Mouse (Mus musculus) yolk sac, embryonic 10.5 days (tissue): Measurements from ENCODE around the gene Thg1l.

Experiments
- DNase-seq: peaks from one replicate; pipeline ENCODE4 v3.0.0-alpha.2; 2017; ENCODE audit warnings: low spot score

Thg1l gene

DNA sequence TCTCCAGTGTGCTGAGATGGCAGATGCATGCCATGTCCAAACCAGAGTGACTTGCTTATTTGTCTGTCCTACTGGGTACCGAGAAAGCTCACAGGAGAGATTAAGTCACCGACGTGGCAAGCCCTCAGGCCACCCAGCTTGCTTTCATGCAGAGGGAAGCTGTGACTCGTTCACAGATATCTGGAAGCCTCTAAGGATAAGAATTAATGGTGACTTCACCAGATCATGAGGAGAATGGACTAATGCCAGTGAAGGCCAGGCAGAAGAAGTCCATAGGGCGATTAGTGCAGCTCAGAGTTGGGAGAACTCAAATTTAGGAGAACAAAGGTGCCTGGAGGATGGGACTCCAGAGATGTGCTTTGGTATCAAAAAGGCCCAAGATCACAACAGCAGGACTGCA is 27.8 kb downstream of the Thg1l start:
- no peak for DNase-seq

DNA sequence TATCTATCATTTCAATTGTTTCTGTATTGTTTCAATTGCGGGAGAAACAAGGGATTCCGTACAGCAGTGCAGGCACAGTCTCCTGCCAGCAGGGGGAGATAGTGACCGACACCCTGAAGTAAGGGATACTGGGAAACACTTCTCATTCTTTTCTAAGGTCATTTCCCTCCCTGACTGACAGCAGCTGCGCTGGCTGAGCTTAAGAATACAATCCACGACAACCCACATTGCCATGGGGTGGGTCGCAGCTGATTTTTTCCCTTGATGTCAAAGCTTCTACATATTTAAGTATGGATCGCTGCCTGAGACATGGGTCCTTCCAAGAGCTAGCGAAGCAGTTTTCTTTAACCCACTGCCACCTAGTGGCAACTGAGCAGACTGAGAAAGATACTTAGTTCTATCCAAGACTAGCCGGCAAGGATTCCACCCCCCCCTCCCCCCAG is 28.6 kb downstream of the Thg1l start:
- peak; percentile 81 for DNase-seq

DNA sequence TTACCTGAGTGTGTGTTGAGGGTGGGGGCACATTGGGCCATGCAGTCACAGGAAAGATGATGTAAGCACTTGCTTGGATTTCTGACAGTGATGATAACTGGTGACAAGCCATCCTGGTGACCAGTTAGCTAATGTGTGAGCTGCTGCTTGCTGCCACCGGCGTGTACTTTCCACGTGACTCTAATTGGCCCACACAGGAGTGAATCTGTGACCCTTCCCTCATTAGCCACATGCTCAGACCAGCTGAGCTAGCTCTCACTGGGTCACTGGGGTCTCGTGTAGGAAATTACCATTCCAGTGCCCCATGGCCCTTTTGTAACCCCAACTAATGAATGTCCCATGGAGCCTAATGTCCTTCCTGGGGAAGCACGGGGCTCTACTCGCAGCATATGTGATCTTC is 29.9 kb downstream of the Thg1l start:
- DNase-seq, result no peak

DNA sequence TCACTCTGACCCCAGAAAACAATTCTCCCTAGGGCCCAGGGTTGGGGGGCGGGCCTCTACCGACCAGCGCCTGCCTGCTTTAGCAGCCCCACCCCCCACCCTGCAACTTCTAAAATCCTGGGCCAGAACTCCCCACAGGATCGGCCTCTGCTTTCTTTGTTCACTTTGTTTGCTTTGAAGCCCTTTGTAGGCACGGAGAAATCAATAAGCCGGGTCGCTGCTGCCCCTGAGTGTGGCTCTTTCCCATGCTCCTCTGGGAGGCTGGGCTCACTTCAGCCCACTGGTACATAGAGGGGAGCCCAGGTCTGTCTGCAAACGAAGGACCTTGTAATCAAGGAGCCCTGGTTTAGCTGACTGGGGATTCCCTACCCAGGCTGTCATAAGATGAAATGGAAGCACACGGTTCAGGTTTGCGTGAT is 33.8 kb downstream of the Thg1l start:
- no peak for DNase-seq

DNA sequence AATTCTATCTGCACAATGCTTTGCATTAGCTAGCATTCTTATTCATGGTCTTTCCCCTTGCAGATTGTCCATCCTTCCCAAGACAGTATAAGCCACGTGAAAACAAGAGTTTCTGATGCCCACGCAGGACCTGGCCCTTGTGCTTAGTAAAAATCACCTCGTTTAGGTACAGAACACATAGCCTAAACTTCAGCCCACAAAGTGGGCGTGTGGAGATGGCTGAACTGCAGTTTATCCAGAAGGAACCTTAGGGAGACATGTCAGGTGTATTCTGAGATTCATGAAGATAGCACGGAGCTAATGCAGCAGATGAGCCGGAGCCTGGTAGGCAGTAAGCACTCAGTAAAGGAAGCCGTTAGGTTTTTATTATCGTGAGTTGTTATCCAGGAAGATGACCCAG is 34.3 kb downstream of the Thg1l start:
- DNase-seq, result no peak

DNA sequence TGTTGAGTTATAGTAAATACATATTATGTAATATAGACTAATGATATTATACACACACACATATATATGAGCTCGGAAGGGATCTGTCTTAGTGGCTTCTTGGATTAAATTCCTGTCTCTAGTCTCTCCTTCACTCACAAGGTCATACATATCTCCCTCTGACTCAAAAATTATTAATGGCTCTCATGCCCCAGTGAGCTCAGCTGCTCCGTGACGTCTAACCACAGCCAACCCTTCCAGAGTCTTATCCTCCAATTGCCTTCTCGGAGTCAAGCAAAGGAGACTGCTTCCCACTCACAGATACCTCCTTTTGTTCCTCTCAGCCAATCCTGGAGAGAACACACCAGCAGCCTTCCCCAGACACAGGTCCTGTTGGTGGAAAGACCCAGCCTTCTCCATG is 36.5 kb downstream of the Thg1l start:
- DNase-seq, result no peak

DNA sequence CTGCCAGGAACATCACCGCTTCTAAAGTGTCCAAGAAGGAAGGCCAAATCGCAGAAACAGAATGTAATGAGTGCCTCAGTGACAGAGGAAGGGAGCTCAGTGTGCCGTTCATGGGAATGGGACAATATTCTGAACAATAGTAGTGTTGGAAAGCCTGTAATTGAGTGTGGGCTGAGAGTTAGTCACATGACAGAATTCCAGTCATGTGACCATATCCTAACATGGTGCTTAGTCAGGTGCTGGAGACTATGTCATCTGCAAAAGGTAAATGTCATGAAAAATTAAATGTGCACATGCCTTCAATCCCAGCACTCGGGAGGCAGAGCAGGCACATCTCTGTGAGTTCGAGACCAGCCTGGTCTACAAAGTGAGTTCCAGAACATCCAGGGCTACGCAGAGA is 37.3 kb downstream of the Thg1l start:
- DNase-seq, result no peak

DNA sequence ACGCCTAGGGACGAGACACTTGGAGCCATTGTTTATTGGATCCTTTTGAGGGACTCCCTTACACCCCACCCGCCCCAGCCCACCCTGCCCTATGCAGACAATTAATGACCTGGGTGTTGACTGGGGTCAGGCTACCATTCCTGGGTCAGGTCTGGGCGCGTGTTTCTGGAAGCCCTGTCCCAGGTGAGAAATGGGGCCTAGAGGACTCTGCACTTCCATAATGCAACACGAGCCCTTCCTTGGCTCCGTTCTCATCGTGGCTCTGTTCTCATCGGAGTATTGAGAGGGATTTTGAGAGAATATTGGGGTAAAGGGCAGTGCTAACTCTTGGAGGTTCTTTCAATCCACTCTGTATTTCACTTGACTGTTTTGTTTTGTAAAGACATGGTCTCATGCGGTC is 39.1 kb downstream of the Thg1l start:
- DNase-seq, result no peak

DNA sequence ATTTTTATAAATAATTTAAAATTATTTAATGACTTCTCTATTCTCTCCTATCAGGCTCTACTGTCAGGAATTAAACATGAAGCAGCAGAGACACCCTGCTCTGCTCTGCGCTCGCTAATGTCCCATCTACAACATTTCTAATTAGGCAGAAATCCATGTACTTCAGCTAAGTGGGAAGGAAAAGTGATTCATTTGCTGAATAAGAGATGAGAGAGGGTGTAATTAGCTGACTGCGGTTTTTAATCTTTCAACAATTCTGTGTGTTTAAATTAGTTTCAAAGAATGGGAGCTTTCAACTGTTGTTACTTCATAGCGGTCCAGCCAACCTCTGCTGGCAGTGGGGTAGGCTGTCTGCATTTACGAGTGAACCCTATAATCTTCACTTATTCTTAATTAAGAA is 44.6 kb downstream of the Thg1l start:
- no peak for DNase-seq

DNA sequence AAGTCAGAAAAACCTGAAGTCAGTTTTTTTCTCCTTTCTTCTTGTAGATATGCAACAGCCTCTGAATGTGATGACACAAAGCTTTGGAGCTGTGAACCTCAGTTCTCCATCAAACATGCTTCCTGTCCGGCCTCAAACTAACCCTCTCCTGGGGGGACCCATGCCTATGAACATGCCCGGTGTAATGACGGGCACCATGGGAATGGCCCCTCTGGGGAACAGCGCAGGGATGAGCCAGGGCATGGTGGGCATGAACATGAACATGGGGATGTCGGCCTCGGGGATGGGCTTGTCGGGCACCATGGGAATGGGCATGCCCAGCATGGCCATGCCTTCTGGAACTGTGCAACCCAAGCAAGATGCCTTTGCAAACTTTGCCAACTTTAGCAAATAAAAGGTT is 46.4 kb downstream of the Thg1l start:
- no peak for DNase-seq

DNA sequence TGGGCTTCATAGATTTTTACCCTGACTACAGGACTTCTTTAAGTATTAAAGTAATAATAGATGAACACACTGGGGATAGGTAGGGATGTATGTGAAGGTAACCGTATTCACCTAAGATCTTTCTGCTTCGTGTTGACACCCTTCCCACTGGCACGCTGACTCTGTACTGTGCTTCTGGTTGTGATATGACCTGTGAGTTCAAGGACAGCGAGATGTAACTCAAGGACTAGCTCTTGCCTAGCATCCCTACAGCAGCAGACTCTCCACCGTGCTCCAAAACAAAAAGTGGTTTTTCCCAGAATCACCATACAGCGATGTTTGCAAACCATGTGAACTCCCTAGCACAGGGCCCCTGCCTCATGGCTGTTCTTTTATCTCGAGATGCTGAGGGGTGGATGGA is 47.2 kb downstream of the Thg1l start:
- DNase-seq, result no peak

DNA sequence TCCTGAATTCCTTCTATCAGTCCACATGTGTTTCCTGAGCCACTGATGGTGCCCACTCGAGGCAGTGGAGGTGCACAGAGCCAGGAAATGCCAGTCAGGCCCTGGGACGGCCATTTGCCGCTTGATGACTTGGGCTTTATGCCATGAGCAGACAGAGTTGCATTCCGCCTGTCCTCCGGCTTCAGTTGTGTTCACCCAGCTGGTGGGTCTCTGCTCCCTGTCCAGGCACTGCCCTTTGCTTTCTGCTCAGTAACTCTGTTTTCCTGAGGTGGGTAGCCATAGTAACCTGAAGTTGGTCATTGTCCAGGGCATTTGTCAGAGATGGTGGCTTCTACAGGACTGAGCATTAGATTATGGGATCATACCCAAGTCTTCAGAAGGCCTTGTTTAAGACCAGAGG is 48.0 kb downstream of the Thg1l start:
- no peak for DNase-seq

DNA sequence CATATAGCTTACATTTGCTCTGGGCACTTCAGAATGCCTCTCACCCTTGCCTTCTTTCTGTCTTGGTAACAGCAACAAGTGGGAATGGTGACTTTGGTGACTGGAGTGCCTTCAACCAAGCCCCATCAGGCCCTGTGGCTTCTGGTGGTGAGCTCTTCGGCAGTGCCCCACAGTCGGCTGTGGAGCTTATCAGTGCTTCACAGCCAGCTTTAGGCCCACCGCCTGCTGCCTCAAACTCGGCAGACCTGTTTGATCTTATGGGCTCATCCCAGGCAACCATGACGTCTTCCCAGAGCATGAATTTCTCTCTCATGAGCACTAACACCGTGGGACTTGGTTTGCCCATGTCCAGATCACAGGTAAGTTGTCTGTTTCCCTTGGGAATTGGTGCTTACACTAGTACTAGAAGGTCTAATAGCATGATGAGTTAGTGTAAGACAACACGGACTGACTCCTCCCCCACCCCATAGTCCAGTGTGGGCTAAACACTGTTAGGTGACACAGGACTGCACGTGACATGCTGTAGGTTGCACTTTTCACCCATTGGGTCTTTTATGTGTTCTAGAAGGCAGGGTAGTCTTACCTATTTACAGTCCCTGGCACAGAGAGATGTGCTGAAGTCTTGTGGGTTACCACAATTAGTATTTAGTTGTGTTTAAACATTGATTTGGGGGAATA is 49.0 kb downstream of the Thg1l start:
- no peak for DNase-seq

DNA sequence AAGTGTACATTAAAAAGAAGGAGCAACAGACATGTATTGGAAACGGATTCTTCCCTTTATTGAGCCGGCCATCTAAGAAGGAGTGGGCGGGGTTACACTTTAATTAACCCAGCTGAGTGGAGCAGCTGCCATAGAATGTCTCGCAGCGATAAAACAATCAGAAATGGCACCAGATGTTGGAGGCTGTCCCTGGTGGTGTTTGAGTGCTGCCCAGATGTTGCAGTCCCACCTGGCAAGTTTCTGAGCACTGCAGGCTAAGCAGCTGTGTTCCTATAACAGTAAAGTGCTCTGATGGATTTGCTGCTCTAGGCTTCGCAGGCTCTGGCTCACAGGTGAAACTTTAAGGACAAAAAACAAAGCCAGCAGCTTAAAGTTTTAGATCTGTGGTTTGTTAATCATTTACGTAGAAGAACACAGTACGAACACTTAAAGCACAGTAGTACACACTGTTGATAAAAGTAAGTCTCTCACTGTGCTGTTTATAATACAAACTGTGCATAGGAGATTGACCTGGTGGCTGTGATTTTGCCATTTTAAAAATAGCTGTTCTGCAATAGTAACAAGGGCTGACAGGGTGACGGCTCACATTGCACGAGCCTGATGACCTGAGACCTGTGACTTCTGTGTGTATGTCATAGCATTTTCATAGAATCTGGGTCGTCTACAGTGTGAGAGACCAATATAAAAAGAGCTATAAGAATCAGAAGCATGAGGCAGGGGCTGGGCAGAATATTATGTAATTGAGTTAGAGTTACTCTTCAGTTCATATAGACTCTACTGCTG is 54.9 kb downstream of the Thg1l start:
- DNase-seq, result peak; percentile 24

DNA sequence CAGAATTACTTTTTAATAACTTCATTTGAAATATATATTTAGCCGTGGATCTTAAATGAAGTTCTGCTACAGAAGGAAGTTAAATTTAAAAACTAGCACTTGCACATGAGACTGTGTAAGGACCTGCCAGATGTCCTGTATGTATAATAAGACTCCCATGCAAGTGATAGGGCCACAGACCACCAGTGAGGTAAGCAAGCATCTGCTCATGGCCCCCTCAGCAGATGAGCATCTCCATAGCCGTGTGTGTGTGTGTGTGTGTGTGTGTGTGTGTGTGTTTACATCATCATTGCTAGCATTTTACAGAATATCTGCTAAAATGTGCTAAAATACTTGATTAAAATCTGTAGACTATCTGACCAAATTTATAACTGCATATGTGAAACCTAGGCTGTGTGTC is 57.9 kb downstream of the Thg1l start:
- DNase-seq, result no peak
